Mouse (Mus musculus) testis, adult 2 months (tissue): ENCODE results near the gene Msn. TPM values are rescaled to one million over a fixed set of nuclear protein-coding genes. Genes with fewer than 3 reads are reported as not detected.

Experiments
- H3K27ac ChIP-seq: fragments of 200-500 bp; 2 replicates; pipeline ENCODE4 v1.5.1; 2012; ENCODE audit warnings: low read depth, low read length; ENCODE audit not compliant: control insufficient read depth, insufficient read depth
- H3K27me3 ChIP-seq: fragments of 200-500 bp; 2 replicates; pipeline ENCODE4 v1.6.1; 2012; ENCODE audit warnings: mild to moderate bottlenecking, low read length, moderate library complexity; ENCODE audit not compliant: control insufficient read depth, insufficient read depth
- H3K36me3 ChIP-seq: fragments of 200-500 bp; 2 replicates; pipeline ENCODE4 v1.6.1; 2012; ENCODE audit warnings: mild to moderate bottlenecking, low read length; ENCODE audit not compliant: control insufficient read depth, insufficient read depth
- H3K4me1 ChIP-seq: fragments of 200-500 bp; 2 replicates; pipeline ENCODE4 v1.6.1; 2012; ENCODE audit warnings: low read length; ENCODE audit not compliant: control insufficient read depth, insufficient read depth
- H3K4me3 ChIP-seq: fragments of 200-500 bp; 2 replicates; pipeline ENCODE4 v1.5.1; 2012; ENCODE audit warnings: low read depth, mild to moderate bottlenecking, low read length, moderate library complexity, mixed read lengths; ENCODE audit not compliant: control insufficient read depth
- CTCF ChIP-seq: fragments of 200-500 bp; IDR thresholded peaks from 2 replicates; pipeline ENCODE4 v1.5.1; 2012; ENCODE audit warnings: low read depth, mild to moderate bottlenecking, inconsistent platforms, low read length, moderate library complexity; ENCODE audit not compliant: control insufficient read depth, insufficient read depth, insufficient replicate concordance
- POLR2A ChIP-seq: fragments of 200-500 bp; IDR thresholded peaks from 2 replicates; pipeline ENCODE4 v1.6.1; 2012; ENCODE audit warnings: low read depth, mild to moderate bottlenecking, inconsistent platforms, low read length, moderate library complexity; ENCODE audit not compliant: control insufficient read depth
- polyA plus RNA-seq: library from polyadenylated mRNA; depleted of rRNA; stranded (reverse); fragments of >200 nt; gene quantifications from 2 replicates; pipeline ENCODE4 v1.2.3, GENCODE M21; 2012

The Msn gene
- polyA plus RNA-seq, 1 experiment: 3.1 TPM

DNA sequence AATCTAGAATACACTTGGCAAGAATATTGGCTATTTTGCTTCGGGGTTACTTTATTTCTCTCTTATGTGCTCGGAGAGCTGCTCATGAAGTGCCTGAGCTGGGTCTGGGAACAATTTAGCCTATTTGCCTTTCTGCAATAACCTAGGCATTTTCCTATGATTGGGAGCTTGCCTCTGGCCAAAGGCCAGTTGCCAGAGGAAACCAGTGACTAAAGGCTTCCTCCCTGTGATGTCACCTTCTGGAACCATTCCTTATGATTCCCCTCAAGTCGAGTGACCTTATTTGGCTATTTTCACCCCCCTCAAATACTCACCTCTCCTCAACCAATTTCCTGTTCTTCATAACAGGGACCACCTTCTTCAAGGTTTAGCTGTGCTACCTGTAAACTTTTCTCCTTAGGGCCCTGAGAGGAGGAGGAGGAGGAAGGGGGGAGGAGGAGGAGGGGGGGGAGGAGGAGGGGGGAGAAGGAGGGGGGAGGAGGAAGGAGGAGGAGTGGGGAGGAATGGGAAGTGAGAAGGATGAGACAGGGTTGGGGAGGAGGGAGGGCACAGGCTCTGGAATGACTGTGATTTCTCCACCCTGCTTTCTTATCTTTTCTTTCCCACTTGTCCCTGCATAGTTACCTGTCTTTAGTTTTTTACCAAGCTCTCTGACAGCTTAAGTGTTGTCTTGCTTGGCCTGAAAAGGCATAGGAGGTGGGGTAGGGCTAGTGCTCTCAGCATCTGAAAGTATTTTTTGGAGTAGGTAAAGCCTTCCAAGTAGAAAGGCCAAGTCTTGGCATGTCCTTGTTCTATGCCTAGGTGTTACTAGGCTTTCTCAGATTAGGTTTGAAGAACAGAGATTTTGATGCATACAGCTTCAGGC, 11.8 kb downstream of the Msn start:
- Histone ChIP-seq H3K4me1 (no peaks in the 10 kb centered on the region), H3K27me3 (no peaks in the 10 kb centered on the region), H3K4me3 (no peak overlapping the region), H3K36me3 (no peaks in the 10 kb centered on the region), H3K27ac (0 out of 2 replicates have a peak overlapping the region, but pooled peaks have one; percentile 29)
- TF ChIP-seq CTCF: no peak
- no peak for TF ChIP-seq POLR2A

DNA sequence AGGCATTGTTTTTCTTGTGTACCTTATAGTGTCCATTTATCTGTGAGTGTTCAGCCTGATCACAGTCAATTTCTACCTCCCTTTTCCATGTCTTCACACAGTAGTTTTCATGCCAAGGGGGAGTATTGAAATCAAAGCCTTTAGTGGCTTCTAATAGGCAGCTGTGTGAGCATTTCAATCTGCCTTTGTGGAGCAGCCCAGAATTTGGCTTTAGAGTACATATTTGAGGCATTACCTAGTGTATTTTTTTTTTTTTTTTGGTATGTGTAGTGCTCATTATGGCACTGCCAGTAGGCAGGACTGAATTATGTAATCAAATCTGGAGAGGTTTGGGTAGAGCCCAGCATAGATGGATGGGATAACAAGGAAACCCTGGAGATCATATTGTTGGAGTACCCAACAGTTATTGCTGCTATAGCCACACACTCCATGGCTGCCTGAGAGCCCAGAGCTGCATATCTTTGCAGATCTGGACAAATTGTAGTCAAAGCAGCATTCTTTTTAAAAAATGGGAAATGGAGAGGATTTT, 17.3 kb downstream of the Msn start:
- no peaks in the 10 kb centered on the region for H3K36me3 ChIP-seq
- TF ChIP-seq POLR2A: no peak
- no peak for TF ChIP-seq CTCF

DNA sequence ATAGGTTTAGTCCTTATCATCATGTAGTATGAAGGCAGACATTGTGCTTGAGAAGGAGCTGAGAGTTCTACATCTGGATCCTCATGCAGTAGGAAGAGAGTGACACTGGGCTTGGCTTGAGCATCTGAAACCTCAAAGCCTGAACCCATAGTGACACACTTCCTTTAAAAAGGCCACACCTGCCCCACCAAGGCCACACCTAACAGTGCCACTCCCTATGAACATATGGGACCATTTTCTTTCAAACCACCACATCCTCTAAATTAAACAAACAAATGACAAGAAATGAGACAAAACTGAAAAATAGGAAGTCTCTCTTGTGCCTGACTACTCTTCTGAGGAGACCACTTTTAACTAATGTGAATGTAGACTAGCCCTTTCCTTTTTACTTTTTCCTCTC, 19.7 kb downstream of the Msn start:
- H3K4me1 ChIP-seq: no peaks in the 10 kb centered on the region
- H3K4me3 ChIP-seq: no peak overlapping the region
- H3K36me3 ChIP-seq: no peaks in the 10 kb centered on the region
- no peak for TF ChIP-seq POLR2A
- no peak for TF ChIP-seq CTCF
- no peaks in the 10 kb centered on the region for H3K27me3 ChIP-seq
- no peak overlapping the region for H3K27ac ChIP-seq

More for the DNA sequence above, 17.3 kb downstream of the Msn start:
- Histone ChIP-seq H3K4me3 (no peak overlapping the region), H3K27me3 (no peaks in the 10 kb centered on the region), H3K4me1 (no peaks in the 10 kb centered on the region), H3K27ac (no peak overlapping the region)

DNA sequence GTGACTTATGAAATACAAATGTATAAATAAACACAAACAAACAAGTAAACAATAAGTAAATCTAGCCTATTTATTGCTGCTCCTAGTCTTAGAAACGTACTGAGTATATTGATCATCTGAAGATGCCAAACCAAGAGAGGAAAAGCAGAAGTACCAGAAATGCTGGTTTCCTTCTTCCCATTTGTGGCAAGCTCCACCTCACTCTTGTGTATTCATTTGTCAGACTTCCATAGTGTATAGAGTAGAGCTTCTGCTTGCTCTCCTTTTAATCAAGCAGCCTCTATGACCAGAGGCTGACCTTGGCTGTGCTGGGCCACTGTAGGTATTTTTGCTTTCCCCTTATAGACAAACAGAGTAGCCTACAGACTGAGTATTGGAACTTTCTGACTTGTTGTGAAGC, 21.5 kb downstream of the Msn start:
- H3K27me3 ChIP-seq: no peaks in the 10 kb centered on the region
- no peaks in the 10 kb centered on the region for H3K36me3 ChIP-seq
- no peaks in the 10 kb centered on the region for H3K4me1 ChIP-seq
- no peak for TF ChIP-seq CTCF
- no peak for TF ChIP-seq POLR2A
- no peak overlapping the region for H3K27ac ChIP-seq
- H3K4me3 ChIP-seq: no peak overlapping the region

DNA sequence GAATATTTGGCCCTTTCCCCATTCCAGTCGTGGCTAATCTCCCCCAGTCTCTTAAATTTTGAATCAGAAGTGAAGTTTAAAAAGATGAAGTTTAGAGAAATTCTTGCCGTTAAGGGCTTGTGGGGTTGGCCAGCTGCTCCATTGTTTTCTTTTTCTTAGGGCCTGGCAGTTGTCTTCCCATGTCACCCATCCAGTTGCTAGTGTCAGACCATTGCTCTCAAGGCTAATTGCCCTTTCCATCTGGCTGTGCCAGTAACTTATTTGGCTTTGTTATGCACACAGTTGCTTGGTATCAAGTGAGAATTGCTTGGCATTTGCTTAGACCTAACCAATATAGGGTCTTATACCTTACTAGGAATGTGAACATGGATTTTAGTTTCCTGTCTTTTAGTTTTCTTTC, 24.2 kb downstream of the Msn start:
- no peak for TF ChIP-seq POLR2A
- no peak for TF ChIP-seq CTCF
- Histone ChIP-seq H3K27ac (no peak overlapping the region), H3K4me1 (no peaks in the 10 kb centered on the region), H3K27me3 (no peaks in the 10 kb centered on the region), H3K4me3 (no peak overlapping the region), H3K36me3 (no peaks in the 10 kb centered on the region)

DNA sequence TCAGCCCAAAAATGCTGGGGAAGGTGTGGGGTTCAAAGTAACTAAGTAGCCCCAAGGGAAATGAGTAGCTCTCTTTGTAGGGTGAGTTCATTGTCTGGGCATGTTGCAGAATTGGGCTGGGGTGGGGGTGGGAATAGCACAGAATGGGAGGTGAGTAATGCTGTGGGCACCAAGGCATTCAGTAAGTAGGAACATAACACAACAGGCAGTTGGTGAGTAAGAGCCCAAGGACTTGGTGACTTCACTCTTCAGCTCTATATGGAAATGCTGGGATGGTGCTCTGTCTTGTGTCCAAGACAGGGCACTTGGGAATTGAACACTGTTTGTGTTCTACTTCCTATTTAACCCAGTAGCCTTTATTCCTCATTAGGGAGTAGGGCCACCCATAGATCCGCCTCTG, 26.1 kb downstream of the Msn start:
- H3K27ac ChIP-seq: no peak overlapping the region
- H3K27me3 ChIP-seq: no peaks in the 10 kb centered on the region
- no peak for TF ChIP-seq CTCF
- no peak for TF ChIP-seq POLR2A
- H3K4me3 ChIP-seq: no peak overlapping the region
- H3K36me3 ChIP-seq: no peaks in the 10 kb centered on the region
- H3K4me1 ChIP-seq: no peaks in the 10 kb centered on the region

DNA sequence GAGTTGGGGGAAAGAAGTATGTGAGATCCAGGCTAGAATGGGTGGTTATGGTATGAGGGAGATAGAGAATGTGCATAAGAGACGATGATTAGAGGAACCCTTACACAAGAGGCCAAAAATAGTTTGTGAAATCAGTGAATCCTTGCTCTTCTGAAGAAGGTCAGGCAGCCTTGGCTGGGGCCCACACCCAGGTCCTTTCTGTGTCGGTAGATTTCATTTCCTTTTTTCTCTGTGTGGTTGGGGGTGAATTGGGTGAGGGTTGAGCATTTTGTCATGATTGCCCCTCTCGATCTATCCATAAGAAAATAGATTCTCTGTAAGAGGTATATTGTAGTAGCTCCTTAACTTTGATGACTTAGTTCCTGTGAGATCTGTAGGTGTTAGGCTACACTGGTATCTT, 31.0 kb downstream of the Msn start:
- TF ChIP-seq CTCF: no peak
- TF ChIP-seq POLR2A: no peak
- no peak overlapping the region for H3K27ac ChIP-seq
- H3K36me3 ChIP-seq: no peaks in the 10 kb centered on the region
- H3K27me3 ChIP-seq: no peaks in the 10 kb centered on the region
- H3K4me3 ChIP-seq: no peak overlapping the region
- H3K4me1 ChIP-seq: no peaks in the 10 kb centered on the region
